In genomic region chr13:111157921-111158638, GRCm38 (mm10) we compare ENCODE assay signal across 18 mouse cellular contexts.
DNase-seq lines count a peak whose midpoint lies in the region; ATAC-seq and TF ChIP-seq lines count a peak whose summit lies in the region.
"Had no signal": no experiment of that assay in that cellular context is flagged by ENCODE, and none has a peak within 500 bp of the region (broad histone marks: within the 10 kb centered on the region; RNA-seq: fewer than 3 reads in every experiment).

No protein-coding gene starts in this region.

- no peaks in the 10 kb centered on the region for H3K27me3 ChIP-seq in lung, embryonic 14.5 days (ENCODE audit: insufficient read depth, low read length)
- H3K27me3 ChIP-seq in myocyte (ENCODE audit: control insufficient read depth, insufficient read depth, insufficient read length) = no peaks in the 10 kb centered on the region
- H3K27me3 ChIP-seq in intestine, embryonic 16.5 days (replicated peaks; ENCODE audit: control insufficient read depth, insufficient read depth, low read length) = no peaks in the 10 kb centered on the region
- H3K27me3 ChIP-seq: limb, embryonic 12.5 days had no signal

- no peaks in the 10 kb centered on the region for H3K9me3 ChIP-seq in lung, embryonic 14.5 days (ENCODE audit: low read depth, low read length)
- H3K9me3 ChIP-seq in intestine, embryonic 16.5 days (ENCODE audit: control insufficient read depth, low read length) = no peaks in the 10 kb centered on the region
- H3K9me3 ChIP-seq: heart, embryonic 10.5 days; limb, embryonic 12.5 days; midbrain, embryonic 10.5 days had no signal

- DNase-seq in lung, embryonic 14.5 days = peak; percentile 72
- DNase-seq in lung, postnatal 4 days = no peak
- peak; percentile 5 for DNase-seq in embryo, embryonic 11 days
- peak; percentile 32 for DNase-seq in kidney, postnatal 14 days
- DNase-seq in frontal cortex, postnatal 10 days (ENCODE audit: low spot score in 2 of 2) = no peak
- DNase-seq: adrenal gland, adult 2 months; cerebellum, adult 9-10 months; gastrocnemius, postnatal 14 days; right cerebral cortex, adult 18-20 months; thymus, postnatal 25 days had no signal

- TF ChIP-seq CTCF in lung, embryonic 14.5 days (IDR thresholded peaks at IDR 0.05; ENCODE audit: low read depth) = no peak

- peak; percentile 69 for ATAC-seq in lung, embryonic 14.5 days (ENCODE audit: insufficient read depth)
- no peak for ATAC-seq in intestine, embryonic 16.5 days
- ATAC-seq: inflammation-experienced regulatory T-cells, adult 6 months had no signal

- WGBS in lung, embryonic 14.5 days = 26% methylated on average over 14 of the region's 14 CpGs
- 53% methylated on average over 14 of the region's 14 CpGs for WGBS in intestine, embryonic 16.5 days

- no peaks in the 10 kb centered on the region for H3K36me3 ChIP-seq in lung, embryonic 14.5 days (ENCODE audit: insufficient read depth)
- no peaks in the 10 kb centered on the region for H3K36me3 ChIP-seq in myocyte (ENCODE audit: control insufficient read depth, insufficient read depth)
- no peaks in the 10 kb centered on the region for H3K36me3 ChIP-seq in intestine, embryonic 16.5 days (ENCODE audit: control insufficient read depth, insufficient read depth, low read length)
- H3K36me3 ChIP-seq: heart, embryonic 10.5 days; limb, embryonic 12.5 days; midbrain, embryonic 10.5 days had no signal

- TF ChIP-seq POLR2A in myocyte (IDR thresholded peaks at IDR 0.05; ENCODE audit: insufficient read length, low read depth) = no peak

- H3K9ac ChIP-seq in lung, embryonic 14.5 days = no peak overlapping the region
- no peak overlapping the region for H3K9ac ChIP-seq in intestine, embryonic 16.5 days (ENCODE audit: low read depth, low read length)
- H3K9ac ChIP-seq: limb, embryonic 12.5 days; liver, embryonic 14.5 days had no signal

- no peak overlapping the region for H3K4me3 ChIP-seq in lung, embryonic 14.5 days (ENCODE audit: low read depth, low read length)
- no peak overlapping the region for H3K4me3 ChIP-seq in myocyte
- no peak overlapping the region for H3K4me3 ChIP-seq in intestine, embryonic 16.5 days (ENCODE audit: low read length)
- H3K4me3 ChIP-seq: heart, embryonic 10.5 days; left cerebral cortex, adult 2 months; limb, embryonic 12.5 days; midbrain, embryonic 10.5 days had no signal

- no peaks in the 10 kb centered on the region for H3K79me2 ChIP-seq in myocyte (ENCODE audit: control insufficient read depth, insufficient read depth)

- no peak overlapping the region for H3K4me2 ChIP-seq in lung, embryonic 14.5 days
- H3K4me2 ChIP-seq in myocyte (ENCODE audit: low read depth) = peak overlapping the region; percentile 56
- no peak overlapping the region for H3K4me2 ChIP-seq in intestine, embryonic 16.5 days (ENCODE audit: low read depth, low read length)
- H3K4me2 ChIP-seq: limb, embryonic 12.5 days had no signal

- H3K4me1 ChIP-seq in lung, embryonic 14.5 days (ENCODE audit: insufficient read depth) = 0 out of 2 replicates have a peak, but pooled peaks cover 3% of the 10 kb centered on the region
- H3K4me1 ChIP-seq in intestine, embryonic 16.5 days (ENCODE audit: control insufficient read depth, insufficient read depth, low read length) = peaks cover 6% of the 10 kb centered on the region; the same call in 1 of the 2 replicates
- H3K4me1 ChIP-seq: heart, embryonic 10.5 days; limb, embryonic 12.5 days; midbrain, embryonic 10.5 days had no signal

- peak overlapping the region; percentile 70 for H3K27ac ChIP-seq in lung, embryonic 14.5 days (ENCODE audit: low read depth)
- H3K27ac ChIP-seq in intestine, embryonic 16.5 days (ENCODE audit: low read length) = no peak overlapping the region; the same call in 1 of the 2 replicates
- H3K27ac ChIP-seq: heart, embryonic 10.5 days; left cerebral cortex, adult 2 months; limb, embryonic 12.5 days; liver, embryonic 14.5 days; midbrain, embryonic 10.5 days had no signal

- no peak overlapping the region for H3ac ChIP-seq in myocyte (ENCODE audit: control insufficient read depth, insufficient read length)

TF ChIP-seq in myocyte, 11 proteins besides CTCF, POLR2A, EP300 and RAD21:
- no peak for TF ChIP-seq POLR2AphosphoS2 (IDR thresholded peaks at IDR 0.05; ENCODE audit: insufficient read length, low read depth)
- no peak for TF ChIP-seq REST (IDR thresholded peaks at IDR 0.05; ENCODE audit: insufficient read depth, insufficient read length)
- TF ChIP-seq USF1 (IDR thresholded peaks at IDR 0.05; ENCODE audit: low read depth) = peak; percentile 41
- TF ChIP-seq E2F4 (IDR thresholded peaks at IDR 0.05; ENCODE audit: insufficient read depth) = no peak
- TF ChIP-seq MYOD1 (IDR thresholded peaks at IDR 0.05; ENCODE audit: control insufficient read depth in 1 of 3, insufficient read length in 2 of 3, low read depth in 2 of 3) = peak; percentile 19 to 48 (median 26)
- TF ChIP-seq TCF3 (IDR thresholded peaks at IDR 0.05; ENCODE audit: insufficient read length, low read depth) = no peak
- no peak for TF ChIP-seq SRF (IDR thresholded peaks at IDR 0.05; ENCODE audit: control insufficient read depth, insufficient read length, low read depth)
- 0 out of 2 replicates have a peak, but pooled peaks have one; percentile 14 for TF ChIP-seq CEBPB (IDR thresholded peaks at IDR 0.05; ENCODE audit: insufficient read depth, poor library complexity, severe bottlenecking)
- no peak for TF ChIP-seq MAX (IDR thresholded peaks at IDR 0.05; ENCODE audit: low read depth)
- TF ChIP-seq TCF12 (IDR thresholded peaks at IDR 0.05; ENCODE audit: insufficient read depth, poor library complexity, severe bottlenecking) = peak; percentile 32
- no peak for TF ChIP-seq MYOG (IDR thresholded peaks at IDR 0.05; ENCODE audit: control insufficient read depth in 1 of 3, insufficient read depth in 1 of 3, insufficient read length in 2 of 3, low read depth in 2 of 3)

Comparison
In these comparisons a context has a peak if more than half of its experiments do, and no peak if none do; other contexts are left out.
1. DNase-seq: peak in lung, embryonic 14.5 days (single experiment), embryo, embryonic 11 days (single experiment) and kidney, postnatal 14 days (single experiment); none in lung, postnatal 4 days (0 of 2) and frontal cortex, postnatal 10 days (0 of 2).